Mouse (Mus musculus) thymus, adult 18-20 months (tissue): ENCODE results near the gene Cdon.

Experiments
- DNase-seq, 2 experiments: peaks; one replicate each; pipeline ENCODE4 v3.0.0; 2022; ENCODE audit warnings: mixed read lengths in 2 of 2

The Cdon gene

GRCm38 (mm10) chr9:35438286-35439061 lies 17.5 kb downstream of the Cdon start:
- no peak for DNase-seq

GRCm38 (mm10) chr9:35439062-35439442 lies 18.1 kb downstream of the Cdon start:
- DNase-seq, result no peak

- no peak for DNase-seq
Measured at GRCm38 (mm10) chr9:35439754-35440153, 18.8 kb downstream of the Cdon start.

DNA sequence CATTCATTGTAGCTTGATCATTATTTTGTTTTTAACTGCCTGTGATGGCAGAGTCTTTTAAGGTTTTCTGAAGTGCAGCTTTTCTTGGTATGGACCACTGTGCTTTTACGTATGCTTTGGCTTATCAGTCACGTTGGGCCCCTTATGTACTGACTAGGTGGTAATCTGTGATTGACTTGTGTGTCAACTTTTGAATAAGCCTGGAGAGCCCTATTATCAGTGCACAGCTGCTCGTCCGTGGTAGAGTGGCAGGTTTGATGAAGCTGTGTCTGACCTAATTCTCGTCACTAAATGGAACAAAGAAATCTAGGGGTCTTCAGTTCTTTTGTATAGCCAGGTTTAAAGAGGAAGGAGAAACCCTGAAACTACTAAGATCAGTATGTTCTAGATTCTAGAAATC lies 21.5 kb downstream of the Cdon start:
- DNase-seq, result no peak

GRCm38 (mm10) chr9:35443618-35444511 lies 22.9 kb downstream of the Cdon start:
- DNase-seq, result no peak

- DNase-seq, result no peak
Measured at GRCm38 (mm10) chr9:35444512-35444886, 23.6 kb downstream of the Cdon start.

GRCm38 (mm10) chr9:35446916-35447315 lies 26.0 kb downstream of the Cdon start:
- no peak for DNase-seq

- DNase-seq, result no peak
Measured at GRCm38 (mm10) chr9:35453311-35453710, 32.4 kb downstream of the Cdon start.

- DNase-seq, result no peak
Measured at GRCm38 (mm10) chr9:35459594-35459993, 38.7 kb downstream of the Cdon start.

GRCm38 (mm10) chr9:35467264-35467817 lies 46.4 kb downstream of the Cdon start:
- no peak for DNase-seq

- no peak for DNase-seq
Measured at GRCm38 (mm10) chr9:35468913-35469312, 48.0 kb downstream of the Cdon start.

DNA sequence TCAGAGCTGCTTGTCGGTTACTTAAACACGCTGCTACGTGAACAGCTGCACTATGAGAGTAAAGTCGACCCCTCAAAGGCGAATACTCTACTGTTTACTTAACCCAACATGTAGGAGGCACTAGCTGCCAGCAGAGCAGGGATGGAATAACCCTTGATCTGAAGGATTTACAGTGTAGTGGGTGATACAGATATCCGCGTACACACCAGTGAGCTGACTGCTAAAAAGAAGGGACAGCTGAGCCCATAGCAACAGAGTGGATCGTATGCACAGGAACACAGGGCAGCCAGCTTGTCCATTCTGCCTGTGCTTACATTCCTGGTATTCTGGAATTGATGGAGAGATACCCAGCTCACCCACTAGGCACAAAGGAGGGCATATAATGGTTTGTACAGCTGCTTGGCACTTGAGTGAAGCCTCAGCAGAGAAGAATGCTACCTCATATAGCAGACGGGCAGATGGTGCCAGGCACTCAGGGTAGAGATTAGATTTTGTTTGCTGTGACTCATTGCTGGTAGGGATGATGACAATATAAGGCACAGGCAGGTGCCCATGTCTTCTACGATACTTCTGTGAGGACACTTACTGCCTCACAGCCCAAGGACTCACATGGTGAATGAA lies 53.3 kb downstream of the Cdon start:
- DNase-seq, result no peak

DNA sequence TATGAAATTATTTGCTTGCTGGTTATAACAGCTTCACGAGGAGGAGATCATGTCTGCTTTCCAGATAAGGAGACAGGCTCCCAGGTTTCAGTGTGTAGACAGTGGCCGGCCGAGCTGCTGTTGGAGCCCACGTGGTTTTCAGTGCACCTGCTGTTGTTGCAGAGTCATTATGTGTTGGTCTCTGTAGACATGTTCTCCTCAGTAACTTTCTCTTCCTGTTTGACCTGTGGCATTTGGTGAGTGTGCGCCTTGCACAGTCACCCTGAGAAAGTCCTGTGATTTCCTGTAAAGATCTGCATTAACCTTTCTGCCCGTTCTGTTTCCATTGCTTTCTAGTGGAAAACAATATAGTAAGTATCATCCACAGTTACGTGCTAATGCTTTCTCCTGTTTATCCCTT lies 54.5 kb downstream of the Cdon start:
- no peak for DNase-seq

DNA sequence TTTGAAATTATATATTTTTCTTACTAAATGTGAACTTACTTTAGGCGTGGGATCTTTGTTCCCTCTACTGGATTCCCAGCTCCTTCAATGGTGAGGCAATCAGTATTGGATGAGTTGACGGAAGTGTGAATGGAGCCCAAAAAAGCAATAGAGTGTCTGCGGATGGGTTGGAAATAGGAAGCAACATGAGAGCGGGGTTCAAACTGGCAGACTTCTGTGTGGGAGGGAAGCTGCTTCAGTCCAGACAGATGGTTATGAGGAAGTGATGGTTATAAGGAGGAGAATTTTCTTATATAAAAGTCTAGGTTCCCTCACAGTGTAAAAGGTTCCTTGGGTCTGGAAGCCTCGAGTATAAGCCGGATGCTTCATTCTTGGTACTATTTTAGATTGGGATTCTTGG lies 58.5 kb downstream of the Cdon start:
- DNase-seq, result no peak

DNA sequence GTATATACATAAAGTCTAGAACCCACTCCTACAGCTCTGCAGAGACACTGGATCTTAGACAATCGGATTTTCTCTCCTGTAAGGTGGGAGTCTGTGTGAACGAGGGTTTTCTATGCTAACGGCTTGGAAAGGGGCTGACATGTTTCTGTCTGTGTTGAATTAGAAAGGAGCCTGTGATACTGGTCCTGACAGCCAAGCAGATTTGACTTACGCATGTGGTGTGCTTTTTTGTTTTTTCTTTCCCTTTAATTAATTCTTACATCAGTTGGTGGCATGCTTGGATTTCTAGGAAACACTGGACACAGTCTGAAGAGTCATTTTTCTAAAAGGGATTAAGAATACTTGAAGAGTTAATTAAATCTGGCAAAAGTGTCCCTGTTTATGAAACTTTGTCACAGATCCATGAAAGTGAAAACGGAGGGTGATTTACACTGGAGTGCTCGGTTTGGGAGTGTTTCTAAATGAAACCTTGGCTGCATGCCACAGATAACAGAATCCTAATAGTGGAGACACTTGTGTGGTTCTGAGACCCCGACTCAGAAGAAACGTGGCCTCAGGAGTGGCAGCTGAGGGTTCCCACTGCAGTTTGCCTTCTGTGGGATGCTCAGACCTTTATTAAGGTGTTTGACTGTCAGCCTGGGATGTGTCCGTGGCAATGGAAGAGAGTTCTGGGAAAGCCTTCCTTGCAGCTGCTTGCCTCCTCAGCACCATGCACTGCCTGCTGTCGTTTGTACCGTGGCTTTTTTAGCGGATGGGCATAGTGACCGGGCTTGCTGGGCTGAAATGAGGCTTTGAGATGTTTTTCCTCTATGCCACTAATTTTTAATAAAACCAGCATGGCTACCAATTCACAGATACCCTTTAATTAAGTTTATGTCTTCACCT lies 61.3 kb downstream of the Cdon start:
- DNase-seq, result no peak

- no peak for DNase-seq
Measured at GRCm38 (mm10) chr9:35483949-35484348, 63.0 kb downstream of the Cdon start.

DNA sequence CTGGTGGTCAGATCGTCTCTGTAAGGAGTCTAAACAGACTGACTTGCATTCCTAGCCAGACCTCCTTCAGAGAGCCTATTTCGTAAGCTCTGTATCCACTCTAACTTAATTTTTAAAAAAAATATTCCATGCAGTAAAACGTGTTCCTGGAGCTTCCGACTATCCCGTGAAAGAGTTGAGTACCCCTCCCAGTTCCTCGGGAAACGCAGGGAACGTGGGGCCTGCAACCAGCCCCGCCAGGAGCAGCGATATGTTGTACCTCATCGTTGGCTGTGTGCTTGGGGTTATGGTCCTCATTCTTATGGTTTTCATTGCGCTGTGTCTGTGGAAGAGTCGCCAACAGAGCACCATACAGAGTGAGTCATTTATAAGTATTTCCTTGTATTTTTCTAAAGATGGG lies 65.7 kb downstream of the Cdon start:
- no peak for DNase-seq

- no peak for DNase-seq
Measured at GRCm38 (mm10) chr9:35488496-35488895, 67.6 kb downstream of the Cdon start.

GRCm38 (mm10) chr9:35491109-35491866 lies 70.4 kb downstream of the Cdon start:
- no peak for DNase-seq

DNA sequence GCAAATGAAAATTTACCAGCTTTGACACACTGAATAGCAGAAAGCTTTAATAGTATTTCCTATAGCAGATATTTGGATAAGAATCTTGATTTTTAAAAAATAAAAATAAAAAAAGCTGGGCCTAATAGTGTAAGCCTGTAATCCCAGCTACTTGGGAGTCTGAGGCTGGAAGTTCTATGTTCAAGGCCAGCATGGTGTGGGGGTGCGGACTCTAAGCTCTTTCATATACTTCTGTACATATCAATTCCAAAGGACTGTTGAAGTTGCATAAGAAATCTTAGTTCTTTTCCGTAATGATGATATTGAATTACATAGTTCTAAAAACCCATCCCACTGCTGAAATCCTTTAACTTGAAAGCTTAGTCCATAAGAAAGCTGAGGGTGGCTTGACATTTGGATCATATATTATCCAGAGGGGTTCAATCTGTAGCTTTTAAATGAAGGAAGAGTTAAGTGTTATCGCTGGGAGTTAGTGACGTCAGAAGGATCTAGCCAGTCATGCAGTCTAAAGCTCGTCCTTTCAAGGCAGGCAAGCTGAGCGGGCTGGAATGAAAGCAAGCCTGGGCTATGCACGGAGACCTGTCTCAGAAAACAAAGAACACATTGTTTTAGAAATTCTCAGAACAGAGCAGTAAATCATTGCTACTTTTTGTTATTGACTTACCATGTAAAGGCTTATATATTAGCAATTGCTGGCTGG lies 72.3 kb downstream of the Cdon start:
- DNase-seq, result no peak

DNA sequence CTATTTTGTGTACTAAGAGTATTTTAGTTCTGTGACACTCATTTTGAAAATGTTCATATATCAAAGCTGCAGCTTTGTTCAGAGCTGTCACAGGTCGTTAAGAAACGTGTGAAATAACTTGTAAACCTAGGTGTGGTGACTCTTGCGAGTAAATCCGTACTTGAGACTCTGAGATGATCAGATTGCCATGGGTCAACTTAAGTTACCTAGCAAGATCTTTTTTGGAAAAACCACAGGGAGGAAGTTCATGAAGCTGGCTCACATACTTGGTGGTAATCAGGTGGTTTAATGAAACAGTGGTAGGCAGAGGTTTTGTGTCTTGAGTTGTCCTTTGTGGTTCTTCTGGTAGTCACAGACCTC lies 72.8 kb downstream of the Cdon start:
- no peak for DNase-seq
